19 mouse cellular contexts compared by ENCODE assay signal in the genomic region with DNA sequence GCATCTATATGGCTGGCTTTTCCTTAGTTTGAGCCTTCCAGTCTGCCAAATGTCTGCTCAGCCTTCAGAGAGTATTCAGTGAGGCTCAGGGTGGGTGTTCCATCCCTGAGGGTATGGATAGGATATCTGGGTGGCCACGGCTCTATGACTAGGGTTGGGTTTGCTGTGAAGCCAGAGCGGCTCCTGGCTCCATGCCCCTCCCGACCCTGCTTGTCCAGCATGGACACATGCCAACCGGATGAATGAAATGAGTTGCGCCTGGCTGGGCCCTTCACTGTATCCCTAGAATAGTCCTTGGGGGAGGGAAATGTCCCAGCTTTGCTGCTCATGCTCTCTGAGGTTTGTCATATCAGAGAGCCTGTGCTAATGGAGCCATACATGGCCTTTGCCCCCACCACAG. TPM values are rescaled to one million over a fixed set of nuclear protein-coding genes. Genes with fewer than 3 reads are reported as not detected.
A peak's percentile ranks its signal among the peaks of the same experiment; 100 is the strongest.
DNase-seq lines count a peak whose midpoint lies in the region; ATAC-seq and TF ChIP-seq lines count a peak whose summit lies in the region.
"Had no signal": no experiment of that assay in that cellular context is flagged by ENCODE, and none has a peak within 500 bp of the region (broad histone marks: within the 10 kb centered on the region; RNA-seq: fewer than 3 reads in every experiment).

No protein-coding gene starts in this region.

- no peak overlapping the region for H3K27ac ChIP-seq in heart, embryonic 16.5 days (ENCODE audit: low read length)
- H3K27ac ChIP-seq in midbrain, postnatal 0 days (ENCODE audit: low read depth, low read length), result no peak overlapping the region
- H3K27ac ChIP-seq in midbrain, embryonic 16.5 days (ENCODE audit: low read length), result no peak overlapping the region
- H3K27ac ChIP-seq: embryonic facial prominence, embryonic 15.5 days; kidney, embryonic 15.5 days; limb, embryonic 12.5 days; liver, embryonic 12.5 days had no signal

- intact Hi-C loops in gastrocnemius, postnatal 14 days (cut with DNase I; ENCODE audit: low total_unique reads), result no loop called here

- no peak overlapping the region for H3K9ac ChIP-seq in heart, embryonic 16.5 days (ENCODE audit: low read length)
- H3K9ac ChIP-seq in midbrain, postnatal 0 days (replicated peaks; ENCODE audit: low read length, poor library complexity, severe bottlenecking), result no peak overlapping the region
- no peak overlapping the region for H3K9ac ChIP-seq in midbrain, embryonic 16.5 days (ENCODE audit: low read depth, low read length)
- H3K9ac ChIP-seq: embryonic facial prominence, embryonic 15.5 days; heart, embryonic 12.5 days; kidney, embryonic 15.5 days; limb, embryonic 12.5 days; liver, embryonic 12.5 days had no signal

- DNase-seq in heart, adult 9 months (ENCODE audit: low spot score in 2 of 2), result no peak
- DNase-seq in kidney, postnatal 10 days, result peak; percentile 49
- DNase-seq in kidney, adult 11 months, result no peak
- peak; percentile 66 for DNase-seq in midbrain, postnatal 0 days (ENCODE audit: low spot score)
- no peak for DNase-seq in gastrocnemius, postnatal 14 days
- DNase-seq: adrenal gland, adult 8-10 months; cerebellum, postnatal 36 days; lung, postnatal 14 days; right cerebral cortex, adult 18-20 months; thymus, postnatal 25 days had no signal

- peaks cover 5% of the 10 kb centered on the region; the same call in 1 of the 2 replicates for H3K4me1 ChIP-seq in heart, embryonic 16.5 days (ENCODE audit: control insufficient read depth, insufficient read depth, low read length)
- no peaks in the 10 kb centered on the region for H3K4me1 ChIP-seq in midbrain, postnatal 0 days (ENCODE audit: insufficient read depth, low read length)
- H3K4me1 ChIP-seq in midbrain, embryonic 16.5 days (ENCODE audit: control insufficient read depth, insufficient read depth, low read length), result no peaks in the 10 kb centered on the region
- H3K4me1 ChIP-seq: embryonic facial prominence, embryonic 15.5 days; heart, embryonic 12.5 days; liver, embryonic 12.5 days had no signal

- H3K36me3 ChIP-seq in heart, embryonic 16.5 days (ENCODE audit: control insufficient read depth, insufficient read depth), result no peaks in the 10 kb centered on the region
- no peaks in the 10 kb centered on the region for H3K36me3 ChIP-seq in midbrain, postnatal 0 days (ENCODE audit: insufficient read depth, low read length)
- no peaks in the 10 kb centered on the region for H3K36me3 ChIP-seq in midbrain, embryonic 16.5 days (ENCODE audit: control insufficient read depth, insufficient read depth, low read length)
- H3K36me3 ChIP-seq: embryonic facial prominence, embryonic 15.5 days; heart, embryonic 12.5 days; kidney, embryonic 15.5 days; limb, embryonic 12.5 days; liver, embryonic 12.5 days had no signal

- ATAC-seq in heart, embryonic 16.5 days (replicated peaks; ENCODE audit: extremely low read depth, insufficient read depth, low FRiP score), result peak; percentile 51
- peak; percentile 23; the same call in 1 of the 2 replicates for ATAC-seq in midbrain, postnatal 0 days (ENCODE audit: low FRiP score)
- no peak for ATAC-seq in midbrain, embryonic 16.5 days
- ATAC-seq: intestine, embryonic 16.5 days; liver, embryonic 12.5 days; Patski had no signal

- H3K9me3 ChIP-seq in heart, embryonic 16.5 days (replicated peaks; ENCODE audit: control insufficient read depth, low read length), result no peaks in the 10 kb centered on the region
- H3K9me3 ChIP-seq in midbrain, postnatal 0 days (ENCODE audit: low read length), result no peaks in the 10 kb centered on the region
- no peaks in the 10 kb centered on the region for H3K9me3 ChIP-seq in midbrain, embryonic 16.5 days (replicated peaks; ENCODE audit: control insufficient read depth, low read length, poor library complexity, severe bottlenecking)
- H3K9me3 ChIP-seq: embryonic facial prominence, embryonic 15.5 days; heart, embryonic 12.5 days; kidney, embryonic 15.5 days; limb, embryonic 12.5 days; liver, embryonic 12.5 days had no signal

- H3K4me3 ChIP-seq in heart, embryonic 16.5 days (ENCODE audit: low read length), result no peak overlapping the region
- no peak overlapping the region for H3K4me3 ChIP-seq in midbrain, postnatal 0 days (ENCODE audit: low read depth, low read length)
- no peak overlapping the region for H3K4me3 ChIP-seq in midbrain, embryonic 16.5 days (ENCODE audit: low read depth, low read length)
- H3K4me3 ChIP-seq: embryonic facial prominence, embryonic 15.5 days; heart, embryonic 12.5 days; kidney, embryonic 15.5 days; limb, embryonic 12.5 days; liver, embryonic 12.5 days had no signal

- H3K27me3 ChIP-seq in heart, embryonic 16.5 days (ENCODE audit: control insufficient read depth, insufficient read depth, low read length), result peaks cover 2% of the 10 kb centered on the region; the same call in 1 of the 2 replicates
- no peaks in the 10 kb centered on the region for H3K27me3 ChIP-seq in midbrain, postnatal 0 days (ENCODE audit: insufficient read depth, low read length)
- no peaks in the 10 kb centered on the region for H3K27me3 ChIP-seq in midbrain, embryonic 16.5 days (ENCODE audit: control insufficient read depth, insufficient read depth, low read depth, low read length)
- H3K27me3 ChIP-seq: embryonic facial prominence, embryonic 15.5 days; kidney, embryonic 15.5 days had no signal

- 45% methylated on average over 5 of the region's 5 CpGs for WGBS in heart, embryonic 16.5 days
- WGBS in midbrain, postnatal 0 days, result 65% methylated on average over 5 of the region's 5 CpGs
- WGBS in midbrain, embryonic 16.5 days, result 78% methylated on average over 5 of the region's 5 CpGs

- no peak for TF ChIP-seq CTCF in midbrain, postnatal 0 days (IDR thresholded peaks at IDR 0.05)

- no peak overlapping the region for H3K4me2 ChIP-seq in heart, embryonic 16.5 days (ENCODE audit: low read depth, low read length)
- no peak overlapping the region for H3K4me2 ChIP-seq in midbrain, postnatal 0 days (ENCODE audit: low read depth, low read length, poor library complexity, severe bottlenecking)
- H3K4me2 ChIP-seq in midbrain, embryonic 16.5 days (ENCODE audit: low read length), result no peak overlapping the region
- H3K4me2 ChIP-seq: embryonic facial prominence, embryonic 15.5 days; heart, embryonic 12.5 days; kidney, embryonic 15.5 days; limb, embryonic 12.5 days; liver, embryonic 12.5 days had no signal

RNA-seq across cellular contexts. Expression of a gene that starts 38.5 kb away (rescaled TPM):
- polyA plus RNA-seq in heart, embryonic 16.5 days (2015; fragmentation: Nextera tagmentation; extraction: Ambion mirVana), result 11.8 and 15.5 TPM in 2 replicates
- total RNA-seq in midbrain, postnatal 0 days (2014; rRNA removed), result 17.4 and 24.9 TPM in 2 replicates
- 26.4 and 30.3 TPM in 2 replicates for polyA plus RNA-seq in midbrain, postnatal 0 days (2015; fragmentation: Nextera tagmentation; extraction: Ambion mirVana)
- polyA plus RNA-seq in midbrain, embryonic 16.5 days (2015; fragmentation: Nextera tagmentation; extraction: Ambion mirVana), result 10.3 and 12.0 TPM in 2 replicates
- 1 to 10 TPM; 1.2 to 2.0 TPM for total RNA-seq in gastrocnemius, postnatal 14 days (2021)

Comparison
In these comparisons a context has a peak if more than half of its experiments do, and no peak if none do; other contexts are left out.
1. DNase-seq: peak in kidney, postnatal 10 days (single experiment) and midbrain, postnatal 0 days (single experiment); none in heart, adult 9 months (0 of 2), kidney, adult 11 months (single experiment) and gastrocnemius, postnatal 14 days (single experiment).